Mouse (Mus musculus) thymus, adult 2 months (tissue): ENCODE measurements around the gene Gpr27. TPM values are rescaled to one million over a fixed set of nuclear protein-coding genes. Genes with fewer than 3 reads are reported as not detected.

Experiments used
- DNase-seq: peaks from one replicate; pipeline ENCODE4 v3.0.0; 2021
- H3K27ac ChIP-seq: fragments of 200-500 bp; 2 replicates; pipeline ENCODE4 v1.5.1; 2012; ENCODE audit warnings: low read length, control low read depth; ENCODE audit not compliant: control insufficient read depth, insufficient read depth
- H3K27me3 ChIP-seq: fragments of 200-500 bp; 2 replicates; pipeline ENCODE4 v1.6.1; 2012; ENCODE audit warnings: mild to moderate bottlenecking, low read length, moderate library complexity, mixed read lengths; ENCODE audit not compliant: control insufficient read depth, insufficient read depth
- H3K36me3 ChIP-seq: fragments of 200-500 bp; 2 replicates; pipeline ENCODE4 v1.6.1; 2012; ENCODE audit warnings: mild to moderate bottlenecking, low read length, moderate library complexity; ENCODE audit not compliant: control insufficient read depth, insufficient read depth
- H3K4me1 ChIP-seq: fragments of 200-500 bp; replicated peaks from 2 replicates; pipeline ENCODE4 v1.6.1; 2012; ENCODE audit warnings: low read length; ENCODE audit not compliant: control insufficient read depth, insufficient read depth
- H3K4me3 ChIP-seq: fragments of 200-500 bp; 2 replicates; pipeline ENCODE4 v1.5.1; 2012; ENCODE audit warnings: mild to moderate bottlenecking, low read length, control low read depth, moderate library complexity; ENCODE audit not compliant: control insufficient read depth, insufficient read depth
- CTCF ChIP-seq: fragments of 200-500 bp; IDR thresholded peaks from 2 replicates; pipeline ENCODE4 v1.5.1; 2012; ENCODE audit warnings: mild to moderate bottlenecking, control low read depth, low read length, moderate library complexity, borderline replicate concordance; ENCODE audit not compliant: control insufficient read depth, poor library complexity, insufficient read depth; ENCODE audit errors: extremely low read depth
- POLR2A ChIP-seq: fragments of 200-500 bp; IDR thresholded peaks from 2 replicates; pipeline ENCODE4 v1.6.1; 2012; ENCODE audit warnings: mild to moderate bottlenecking, low read length, control low read depth, moderate library complexity; ENCODE audit not compliant: control insufficient read depth, poor library complexity, insufficient read depth; ENCODE audit errors: extremely low read depth
- WGBS: fragments of 180-500 bp; shearing (Covaris S2); methylation state at CpG from one replicate; pipeline ENCODE4 v1.1.7; 2018; 5-methylcytosine and 5-hydroxymethylcytosine counted together
- polyA plus RNA-seq: library from polyadenylated mRNA; depleted of rRNA; stranded (reverse); fragments of >200 nt; gene quantifications from 2 replicates; pipeline ENCODE4 v1.2.3, GENCODE M21; 2012; rRNA removed

Gpr27 gene
- polyA plus RNA-seq, 1 experiment, result 2.1 TPM

GRCm38 (mm10) chr6:99742866-99743265, 50.4 kb downstream of the Gpr27 start:
- H3K36me3 ChIP-seq, result no peaks in the 10 kb centered on the region

More at GRCm38 (mm10) chr6:99742866-99743265, 50.4 kb downstream of the Gpr27 start:
- no peak overlapping the region for H3K27ac ChIP-seq
- H3K4me1 ChIP-seq, result no peaks in the 10 kb centered on the region; the same call in 1 of the 2 replicates
- 83% methylated on average over 3 of the region's 3 CpGs for WGBS
- no peak for TF ChIP-seq CTCF
- TF ChIP-seq POLR2A, result no peak
- H3K4me3 ChIP-seq, result no peak overlapping the region
- H3K27me3 ChIP-seq, result no peaks in the 10 kb centered on the region
- no peak for DNase-seq

Other genes with a start within 250 kb of the Gpr27 start
- gene Foxp1, start 170.0 kb upstream of the Gpr27 start, polyA plus RNA-seq, result 129 and 172 TPM in 2 replicates
- 30.4 and 34.4 TPM in 2 replicates for gene Eif4e3, start 25.9 kb upstream of the Gpr27 start, polyA plus RNA-seq
- 2.7 and 3.3 TPM in 2 replicates for gene Gm20696, start 25.9 kb upstream of the Gpr27 start, polyA plus RNA-seq
- 0.08 TPM in 1 of 2 replicates, not detected in the other for gene Prok2, start 33.7 kb downstream of the Gpr27 start, polyA plus RNA-seq